Mouse (Mus musculus) spleen, adult 12 weeks (tissue): Measurements from ENCODE around the gene Rap1gap2.

Experiments
- DNase-seq: peaks from one replicate; pipeline ENCODE4 v3.0.0; 2022; ENCODE audit warnings: low spot score

Rap1gap2 gene

DNA sequence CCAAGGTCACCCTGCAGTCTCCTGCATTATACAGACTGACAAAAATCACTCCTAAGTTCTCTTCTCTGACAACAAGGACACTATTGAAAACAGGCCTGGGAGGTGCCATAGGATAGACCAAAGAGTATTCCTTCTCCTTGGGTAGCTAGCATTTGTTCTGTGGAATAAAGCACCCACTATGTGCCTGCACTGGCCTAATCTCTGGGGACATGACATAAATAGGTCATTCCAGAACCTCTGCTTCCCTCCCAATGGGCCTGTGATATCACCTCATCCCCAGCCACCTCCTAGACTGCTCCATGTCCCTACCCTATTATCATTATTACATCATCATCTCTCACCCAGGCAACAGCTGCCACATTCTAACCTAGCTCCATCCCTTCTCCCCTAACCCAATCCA, 108.7 kb downstream of the Rap1gap2 start:
- DNase-seq = no peak

DNA sequence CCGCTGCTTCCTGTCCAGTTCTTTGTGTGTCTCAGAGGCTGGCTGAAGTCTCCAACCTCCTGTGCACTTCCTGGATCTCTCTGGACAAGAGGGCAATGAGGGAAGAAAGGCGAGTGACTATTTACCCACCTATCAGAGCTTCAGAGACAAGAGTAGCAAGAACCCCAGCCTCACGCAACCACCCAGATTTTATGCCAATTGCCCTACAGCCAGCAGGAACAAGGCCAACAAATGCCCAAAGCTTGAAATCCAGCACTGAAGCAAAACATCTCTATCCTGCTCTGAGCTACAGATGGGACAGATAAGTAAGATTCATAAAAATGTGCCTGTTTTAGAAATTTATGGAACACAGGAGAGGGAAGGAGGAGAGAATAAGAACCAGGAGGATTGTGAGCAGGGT, 109.7 kb downstream of the Rap1gap2 start:
- DNase-seq = no peak

DNA sequence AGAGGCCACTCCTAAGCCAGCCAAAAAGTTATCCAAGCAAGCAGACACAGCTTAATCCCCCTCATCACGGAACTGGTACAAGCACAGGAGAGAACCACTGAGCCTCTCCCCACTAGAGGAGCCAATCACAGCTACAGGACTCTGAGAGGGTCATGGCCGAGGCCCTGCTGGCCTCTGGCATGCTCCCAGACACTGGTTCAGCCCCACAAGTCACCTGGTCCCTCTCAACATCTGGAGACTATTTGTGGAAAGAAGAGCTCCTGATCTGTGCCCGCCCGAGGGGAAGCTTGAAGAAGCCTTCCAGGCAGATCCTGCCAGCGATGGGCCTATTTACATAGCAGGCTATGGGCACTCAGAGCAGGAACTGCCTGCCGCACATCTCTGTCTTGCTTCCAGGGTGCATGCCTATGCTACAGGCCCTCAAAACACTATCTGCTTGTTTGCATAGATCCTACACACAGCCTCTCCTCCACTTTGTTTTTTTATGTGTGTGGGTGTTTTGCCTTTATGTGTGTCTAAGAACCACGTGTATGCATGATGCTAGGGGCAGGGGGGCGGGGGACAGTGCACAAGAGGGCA, 111.1 kb downstream of the Rap1gap2 start:
- DNase-seq = no peak

DNA sequence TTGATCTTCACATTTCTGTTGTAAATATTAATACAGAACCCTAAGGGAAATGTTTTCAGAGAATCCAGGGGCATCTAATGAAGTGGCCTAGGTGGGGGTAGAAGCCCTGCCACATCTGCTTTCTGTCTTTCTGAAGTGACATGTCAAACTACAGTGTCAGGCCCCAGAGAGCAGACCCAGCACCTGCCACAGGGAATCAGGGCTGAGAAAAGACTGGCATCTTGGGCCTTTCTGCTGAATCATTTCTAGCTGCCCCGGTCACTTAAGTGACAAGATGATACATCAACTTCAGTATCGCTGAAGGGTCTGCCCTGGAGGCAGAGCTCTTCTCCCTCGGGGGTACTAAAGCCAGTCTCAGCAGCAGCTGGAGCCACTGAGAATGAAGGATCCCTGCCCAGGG, 111.7 kb downstream of the Rap1gap2 start:
- DNase-seq = no peak

DNA sequence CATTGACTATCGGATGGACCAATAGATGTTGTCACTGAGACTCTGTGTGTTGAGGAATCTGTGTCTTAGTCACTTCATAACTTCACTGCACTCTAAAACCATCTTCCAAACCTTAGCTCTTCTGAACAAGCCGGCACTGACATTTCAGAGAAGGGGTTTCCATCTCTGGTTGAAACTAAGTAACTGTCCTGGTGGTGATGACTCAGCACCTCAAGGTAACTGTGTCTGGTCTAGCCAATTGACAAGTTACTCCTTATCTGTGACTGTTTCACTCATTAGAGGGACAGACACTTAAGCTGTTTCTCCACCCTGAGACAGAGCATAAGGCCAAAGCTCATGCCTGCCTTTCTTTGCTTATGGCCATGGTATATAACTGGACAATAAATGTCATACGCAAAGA, 114.1 kb downstream of the Rap1gap2 start:
- DNase-seq = no peak

DNA sequence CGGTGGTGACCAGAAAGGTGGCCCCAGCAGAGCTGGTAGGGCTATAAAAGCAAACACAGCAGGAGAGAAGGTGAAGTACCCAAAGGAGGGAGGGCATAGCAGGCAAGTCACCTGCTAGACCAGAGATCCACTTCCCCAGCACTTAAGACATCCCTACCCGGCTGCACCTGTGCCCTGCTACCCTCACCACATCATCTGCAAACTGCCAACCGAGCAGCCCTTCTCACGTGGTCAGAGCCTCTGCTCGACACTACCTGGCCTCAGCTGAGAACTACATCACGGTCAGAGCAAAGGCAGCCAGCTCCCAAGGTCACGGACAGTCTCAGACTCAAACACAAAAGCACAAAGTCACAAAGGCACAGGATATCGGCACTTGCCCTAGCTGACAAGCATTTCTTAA, 116.8 kb downstream of the Rap1gap2 start:
- DNase-seq = no peak

DNA sequence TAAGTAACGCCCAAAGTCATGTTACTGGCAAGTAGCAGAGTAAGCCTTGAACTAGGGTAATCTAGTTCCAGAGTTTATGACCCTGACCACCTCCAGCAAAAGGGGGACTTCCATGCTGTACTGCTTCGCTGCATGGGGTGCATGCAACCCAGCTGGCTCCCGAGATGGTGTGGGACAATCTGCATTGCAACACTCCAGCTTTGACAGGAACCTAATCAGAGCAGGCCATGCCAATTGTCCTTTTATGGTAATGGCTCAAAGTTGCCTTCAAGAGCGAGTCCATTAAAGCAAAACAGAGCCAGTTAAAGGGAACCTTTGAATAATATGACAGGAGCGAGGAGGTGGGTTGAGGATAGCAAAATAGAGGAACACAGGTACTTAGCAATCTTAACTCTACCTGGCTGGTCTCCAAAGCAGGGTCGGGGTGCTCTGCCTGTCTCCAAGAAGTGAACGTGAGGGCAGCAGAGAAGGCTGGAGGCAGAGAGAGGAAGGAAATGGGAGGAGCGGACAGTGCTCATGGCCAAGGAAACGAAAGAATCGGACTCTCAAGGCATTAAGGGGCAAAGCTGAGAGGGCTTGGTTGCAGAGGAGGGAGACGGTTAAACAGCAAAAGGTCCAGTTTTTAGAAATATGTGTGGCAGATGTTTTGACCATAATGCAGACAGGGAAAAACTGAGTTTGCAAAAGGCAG, 117.4 kb downstream of the Rap1gap2 start:
- no peak for DNase-seq

DNA sequence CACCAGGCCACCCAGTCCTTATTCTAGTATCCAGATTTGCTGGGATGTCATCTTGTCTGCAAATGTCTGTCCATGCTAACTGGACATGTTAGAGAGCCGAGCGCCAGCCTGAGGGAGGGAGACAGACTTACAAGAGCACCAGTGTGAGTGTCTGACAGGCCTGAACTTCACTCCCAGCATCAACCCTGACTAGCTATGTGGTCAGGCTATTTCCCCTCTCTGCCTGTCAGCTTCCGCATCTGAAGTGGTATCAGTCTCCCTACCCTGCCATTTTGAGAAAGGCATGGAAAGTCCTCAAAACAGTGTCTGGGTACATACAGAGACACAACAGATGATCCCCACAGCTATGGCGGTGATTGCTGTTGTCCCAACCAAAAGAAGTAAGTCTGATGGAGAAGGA, 119.6 kb downstream of the Rap1gap2 start:
- DNase-seq = no peak

DNA sequence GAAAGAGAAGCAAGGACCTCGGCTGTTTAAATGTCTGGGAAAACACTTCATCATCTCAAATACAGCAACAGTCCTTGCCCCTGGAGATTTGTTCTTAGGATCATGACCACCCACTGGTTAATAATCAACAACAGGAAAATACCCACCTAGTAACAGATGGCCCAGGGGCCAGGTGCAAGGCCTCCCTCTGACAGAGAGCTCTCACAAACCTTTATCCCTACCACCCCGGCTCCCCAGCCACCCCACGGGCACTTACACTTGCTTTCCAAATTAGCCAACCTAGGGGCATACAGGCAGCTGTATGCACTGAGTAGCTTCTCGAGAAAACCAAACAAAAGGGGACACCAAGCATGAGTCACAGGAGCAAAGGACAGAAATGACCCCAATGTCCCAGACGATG, 121.5 kb downstream of the Rap1gap2 start:
- DNase-seq = no peak

DNA sequence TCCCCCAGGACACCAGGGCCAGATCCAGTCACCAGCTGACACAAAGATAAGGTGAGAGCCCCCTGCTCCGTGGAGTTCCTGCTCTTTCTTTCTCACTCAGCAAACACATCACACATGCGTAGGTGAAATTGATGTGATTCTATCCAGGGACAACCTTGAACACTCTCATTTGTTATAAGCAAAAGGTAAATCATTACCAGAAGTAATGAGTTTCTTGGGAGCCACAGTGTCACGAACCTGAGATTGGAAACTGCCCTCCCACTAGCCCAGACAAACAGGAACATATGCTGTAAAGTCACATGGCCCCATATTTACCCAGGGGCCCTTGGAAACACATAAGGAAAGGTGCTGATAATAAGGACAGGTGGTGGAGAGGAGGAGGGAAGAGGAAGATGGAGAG, 122.8 kb downstream of the Rap1gap2 start:
- DNase-seq = no peak

DNA sequence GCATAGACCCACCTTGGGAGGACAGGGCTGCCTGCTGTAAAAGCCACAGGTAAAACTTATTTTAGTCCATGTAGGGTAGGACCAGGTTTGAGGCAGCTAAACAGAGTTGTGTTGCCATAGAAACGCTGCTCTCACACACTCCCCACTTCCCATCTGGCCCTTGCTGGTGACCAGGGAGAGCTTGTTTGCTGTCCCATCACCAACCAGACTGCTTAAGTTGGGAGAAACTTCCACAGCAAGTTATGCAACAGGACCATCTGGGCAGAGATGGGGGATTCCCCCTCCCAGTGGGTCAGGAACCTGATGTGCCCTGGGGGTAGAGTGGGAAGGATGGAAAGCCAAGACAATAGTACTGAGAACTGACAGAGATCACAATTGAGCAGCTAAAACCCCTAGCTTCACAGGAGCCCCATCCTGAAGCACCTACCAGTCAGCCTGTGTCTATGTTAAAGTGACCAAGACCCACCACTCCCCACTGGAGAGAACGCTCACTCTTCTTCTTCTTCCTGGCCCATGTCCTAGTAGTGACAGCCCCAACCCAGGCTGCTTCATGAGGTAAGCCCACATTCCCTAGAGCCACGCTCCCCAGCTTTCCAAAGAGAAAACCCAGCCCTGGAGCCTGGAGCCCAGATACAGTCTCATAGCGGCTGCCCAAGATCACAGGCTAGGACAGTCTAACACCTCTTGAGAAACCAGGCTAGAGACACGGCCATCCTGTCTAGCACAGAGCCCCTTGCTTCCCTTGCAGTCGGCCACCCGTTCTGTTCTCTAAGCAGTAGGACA, 125.1 kb downstream of the Rap1gap2 start:
- DNase-seq = no peak

DNA sequence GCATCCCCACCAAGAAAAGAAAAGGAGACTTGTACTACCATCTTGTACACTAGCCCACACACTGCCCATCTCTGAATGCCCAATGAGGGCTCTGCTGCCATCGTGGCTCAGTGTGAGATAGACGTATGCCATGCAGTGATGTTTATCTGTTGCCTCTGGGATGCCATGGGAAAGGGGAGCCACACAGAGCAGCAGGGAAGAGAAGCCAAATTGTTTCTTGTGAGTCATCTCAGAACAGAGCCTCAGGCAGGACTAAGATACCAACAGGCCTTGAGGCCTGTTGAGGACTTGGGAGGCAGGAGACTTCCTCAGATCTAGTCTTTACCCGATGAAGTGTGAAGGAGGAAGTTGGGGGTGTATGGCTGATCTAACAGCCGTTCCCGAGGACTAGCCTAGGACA, 126.8 kb downstream of the Rap1gap2 start:
- DNase-seq = no peak

DNA sequence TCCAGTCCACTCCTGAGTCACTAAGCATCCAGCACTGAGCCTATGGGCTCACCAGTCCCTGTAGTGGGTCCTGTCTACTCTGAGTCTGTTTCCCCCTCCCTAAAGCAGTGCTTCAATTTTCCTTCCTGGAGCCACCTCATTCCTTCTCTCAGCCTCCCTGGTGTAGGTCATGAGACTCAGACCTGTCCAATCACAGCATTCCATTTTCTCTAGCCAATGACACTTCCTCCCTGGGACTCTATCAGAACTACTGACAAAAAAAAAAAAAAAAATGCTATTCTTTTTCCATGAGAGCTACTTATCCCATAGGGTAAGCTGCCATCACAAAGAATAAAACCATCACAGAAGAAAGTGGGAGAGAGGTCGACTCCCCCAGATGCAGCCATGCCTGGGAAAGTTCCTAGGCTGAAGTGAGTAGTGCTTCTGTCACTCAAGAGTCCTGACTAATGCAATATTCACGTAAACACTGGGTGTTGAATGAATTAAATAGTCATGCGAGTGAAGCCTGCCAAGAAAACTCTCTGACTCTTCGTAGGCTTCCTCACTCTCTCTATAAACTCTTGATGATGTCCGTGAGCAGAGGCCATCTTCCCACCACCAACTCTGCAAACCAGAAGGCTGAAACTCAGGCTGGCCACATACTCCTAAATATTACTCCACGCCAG, 127.4 kb downstream of the Rap1gap2 start:
- DNase-seq = no peak

DNA sequence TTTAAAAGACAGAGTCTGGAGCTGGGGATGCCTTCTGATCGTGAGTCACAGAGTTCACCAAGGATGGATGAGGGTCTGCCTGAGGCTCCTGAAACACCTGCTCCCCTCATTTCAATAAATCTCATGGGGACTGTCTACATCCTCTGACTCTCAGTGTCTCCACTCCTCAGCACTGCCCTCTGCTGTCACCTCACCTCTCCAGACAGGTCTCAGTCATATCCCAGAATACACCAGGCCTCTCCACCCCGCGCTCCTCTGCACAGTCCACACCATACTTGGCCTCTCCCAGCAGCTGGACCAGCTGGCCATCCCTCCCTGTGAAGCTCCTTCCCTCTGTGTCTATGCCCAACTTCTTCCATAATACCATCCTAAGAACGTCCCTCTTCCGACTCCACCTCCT, 128.9 kb downstream of the Rap1gap2 start:
- DNase-seq = no peak

DNA sequence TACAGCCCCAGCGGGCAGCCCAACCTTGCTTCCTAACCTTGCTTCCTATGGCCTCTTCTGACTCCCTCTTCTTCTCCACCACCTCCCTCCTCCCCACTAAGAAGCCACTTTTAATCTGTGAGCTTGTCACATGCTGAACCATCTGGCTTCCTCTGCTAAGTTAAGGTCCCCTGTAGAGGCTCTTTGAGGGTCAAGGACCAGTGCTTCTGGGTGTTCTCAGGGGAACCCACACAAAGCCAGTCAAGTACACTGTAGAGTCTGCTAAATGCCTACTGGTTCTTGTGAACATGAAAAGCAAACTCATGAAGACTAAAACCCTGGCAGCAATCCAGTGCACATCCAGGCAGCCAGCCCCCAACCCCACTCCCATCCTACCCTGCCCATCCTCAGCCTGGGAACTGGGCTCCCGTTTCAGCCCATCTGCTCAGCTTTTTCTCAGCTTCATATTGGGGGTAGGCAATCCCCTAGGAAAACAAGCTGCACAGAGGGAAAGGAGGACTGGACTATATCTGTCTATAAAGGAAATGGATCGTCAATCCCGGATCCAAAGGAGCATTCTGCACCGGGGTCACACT, 130.9 kb downstream of the Rap1gap2 start:
- no peak for DNase-seq

DNA sequence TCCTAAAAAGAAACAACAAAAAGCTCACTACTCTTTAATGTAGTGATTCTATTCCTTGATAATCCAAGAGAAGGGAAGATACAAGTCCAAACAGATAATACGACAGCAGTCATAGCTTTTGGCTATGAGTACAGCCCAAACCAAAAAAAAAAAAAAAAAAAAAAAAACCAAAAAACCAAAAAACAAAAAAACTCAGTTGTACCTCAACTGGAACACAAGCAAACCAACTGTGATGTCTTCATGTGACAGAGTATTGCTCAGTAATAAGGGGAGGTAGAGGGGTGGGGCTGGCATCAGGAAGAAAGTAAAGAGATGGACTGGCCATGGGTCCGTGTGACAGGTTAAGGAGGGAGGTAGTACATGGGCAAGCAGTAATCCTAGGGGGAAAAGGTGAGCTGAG, 131.8 kb downstream of the Rap1gap2 start:
- DNase-seq = no peak

DNA sequence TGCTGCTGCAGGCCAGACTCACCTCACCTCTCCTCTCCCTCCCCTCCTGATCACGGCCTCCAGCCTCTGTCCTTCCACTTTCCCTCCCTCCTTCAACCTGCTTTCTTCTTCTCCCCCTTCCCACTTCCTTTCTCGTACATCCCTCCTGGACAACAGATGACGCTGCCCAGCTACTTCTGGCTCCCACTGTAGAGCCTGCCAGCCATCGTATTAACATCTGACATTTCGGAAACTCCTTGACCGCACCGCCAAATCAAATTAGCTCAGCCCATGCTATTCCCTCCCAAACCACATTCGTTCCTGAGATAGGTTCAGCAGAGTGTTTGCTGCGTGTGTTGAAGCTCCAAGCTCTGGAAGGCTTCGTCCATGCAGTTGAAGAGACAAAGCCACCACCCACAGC, 138.0 kb downstream of the Rap1gap2 start:
- DNase-seq = no peak

DNA sequence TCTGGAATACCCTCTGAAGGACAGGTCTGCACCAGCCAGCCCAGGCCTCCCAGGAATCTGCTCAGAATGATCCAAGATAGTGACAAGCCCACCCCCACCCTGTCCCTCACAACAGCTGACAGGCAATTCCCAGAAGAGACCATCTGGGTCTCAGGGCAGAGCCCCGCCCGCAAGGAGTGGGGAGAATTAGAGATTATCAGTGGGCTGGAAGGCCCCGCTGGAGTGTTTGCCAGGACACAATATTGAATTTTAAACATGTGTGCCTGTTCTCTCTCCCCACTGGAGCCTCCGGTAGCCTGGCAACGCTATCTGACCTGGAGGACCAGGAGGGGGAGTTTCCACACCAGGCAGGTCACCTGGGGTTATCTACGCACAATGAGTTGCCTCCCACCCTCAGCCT, 142.5 kb downstream of the Rap1gap2 start:
- no peak for DNase-seq

DNA sequence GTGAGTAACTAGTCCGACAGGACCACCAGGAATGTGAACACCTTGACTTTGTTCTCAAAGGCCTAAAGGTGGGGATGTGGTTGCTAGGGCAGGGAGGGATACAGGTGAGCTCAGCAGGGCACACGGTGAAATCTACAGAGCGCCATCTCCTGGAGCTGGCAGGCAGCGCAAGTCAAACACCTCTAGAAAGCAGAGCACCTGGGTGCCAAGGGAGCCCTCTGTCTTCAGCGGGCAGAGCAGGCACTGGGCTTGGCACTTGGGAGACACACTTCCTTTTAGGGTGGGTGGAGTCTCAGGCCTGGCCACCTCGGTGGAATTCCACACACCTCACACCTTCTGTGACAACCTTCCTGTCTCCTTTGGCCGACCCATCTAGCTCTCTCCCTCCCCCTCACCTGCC, 145.0 kb downstream of the Rap1gap2 start:
- no peak for DNase-seq

DNA sequence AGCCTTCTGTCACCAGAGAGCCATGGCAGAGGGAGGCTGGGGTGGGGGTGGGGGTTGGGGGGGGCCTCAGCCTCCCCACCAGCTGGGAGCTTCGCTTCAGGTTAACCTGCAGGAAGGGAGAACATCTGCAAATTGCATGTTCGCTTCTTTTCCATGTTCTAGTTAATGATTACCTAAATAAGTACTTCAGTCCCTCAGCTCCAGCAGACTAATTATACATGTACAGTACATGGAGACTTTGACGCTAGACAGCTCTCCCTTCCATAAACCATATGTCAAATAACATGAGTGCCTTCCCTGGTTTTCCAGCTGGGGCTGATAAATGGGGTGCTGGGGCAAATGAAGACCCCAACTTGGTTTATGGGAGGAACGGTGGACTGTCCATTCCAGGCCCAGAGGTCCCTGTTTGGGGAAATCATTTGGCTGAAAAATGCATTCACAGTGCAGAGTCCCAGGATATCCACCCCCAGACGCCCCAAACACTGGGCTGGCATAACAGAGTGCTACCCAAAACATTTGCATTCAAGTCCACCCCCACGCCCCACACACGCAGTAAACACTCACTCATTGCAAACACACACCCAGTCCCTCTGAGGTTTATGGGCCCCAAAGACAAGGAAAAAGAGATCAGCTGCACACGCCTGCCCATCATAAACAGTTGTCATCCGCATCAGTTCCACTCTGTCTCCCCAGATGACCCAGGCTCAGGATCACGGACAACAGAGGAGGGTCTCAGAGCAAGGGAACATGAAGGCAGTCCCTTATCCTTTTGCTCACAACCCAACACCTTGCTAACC, 146.3 kb downstream of the Rap1gap2 start:
- DNase-seq = no peak

DNA sequence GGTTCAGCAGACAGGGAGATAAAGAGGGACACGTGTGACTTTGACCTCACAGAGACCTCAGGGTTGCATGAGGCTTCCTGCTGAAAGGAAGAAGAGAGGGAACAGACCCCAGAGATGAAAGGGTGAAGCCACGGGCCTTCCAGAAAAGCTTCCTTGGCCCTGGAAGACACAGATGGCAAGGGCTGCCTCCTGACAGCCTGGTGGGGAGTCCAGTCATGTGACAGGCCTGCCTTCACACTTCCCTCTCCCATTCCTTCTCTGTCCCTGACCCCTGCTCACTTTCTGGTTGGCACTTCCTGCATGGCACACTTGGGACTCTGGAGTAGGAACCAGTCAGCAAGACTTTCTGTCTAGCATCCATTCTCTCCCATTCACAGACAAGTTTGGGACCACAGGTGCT, 148.1 kb downstream of the Rap1gap2 start:
- no peak for DNase-seq

DNA sequence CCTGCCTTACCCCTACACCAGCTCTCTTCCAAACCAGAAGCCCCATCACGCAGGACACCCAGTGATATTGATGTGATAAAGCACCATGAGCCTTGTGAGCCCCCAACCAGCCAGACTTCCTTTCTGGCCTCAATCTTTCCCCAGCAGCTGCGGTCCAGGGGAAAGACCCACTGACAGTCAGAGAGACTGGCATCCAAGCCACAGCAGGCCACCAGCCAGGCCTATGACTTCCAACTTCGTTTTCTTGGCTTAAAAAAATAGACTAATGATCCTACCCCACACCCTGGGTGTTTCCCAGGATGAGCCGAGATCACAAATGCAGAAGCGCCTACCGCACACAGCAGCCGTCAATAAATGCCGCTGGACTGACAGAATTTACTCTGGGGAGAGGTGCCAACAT, 151.1 kb downstream of the Rap1gap2 start:
- no peak for DNase-seq
